ENCODE assay signal across 16 mouse cellular contexts in the genomic region with DNA sequence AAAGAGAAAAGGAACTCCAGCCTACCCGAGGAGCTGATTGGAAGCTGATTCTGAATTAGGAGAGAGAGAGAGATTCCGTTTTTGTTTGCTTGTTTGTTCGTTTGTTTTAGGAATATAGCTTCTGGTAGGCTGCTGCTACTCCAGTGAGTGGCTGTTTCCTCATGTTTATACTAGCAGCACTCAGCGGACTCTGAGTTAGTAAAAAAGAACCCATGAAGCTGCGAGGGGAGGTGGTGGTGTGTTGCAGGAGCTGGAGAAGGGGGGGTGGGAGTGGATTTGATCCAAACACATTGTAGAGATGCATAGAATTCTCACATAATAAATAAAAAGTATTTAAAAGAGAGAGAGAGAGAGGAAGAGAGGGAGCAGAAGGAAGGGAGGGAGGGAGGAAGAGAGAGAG.
"Had no signal": no experiment of that assay in that cellular context is flagged by ENCODE, and none has a peak within 500 bp of the region (broad histone marks: within the 10 kb centered on the region; RNA-seq: fewer than 3 reads in every experiment).

No protein-coding gene starts in this region.

- H3K27me3 ChIP-seq: neural tube, embryonic 13.5 days; neural tube, embryonic 15.5 days; stomach, embryonic 15.5 days had no signal

- H3K9me3 ChIP-seq: neural tube, embryonic 13.5 days; neural tube, embryonic 15.5 days; stomach, embryonic 15.5 days had no signal

- H3K4me2 ChIP-seq: neural tube, embryonic 13.5 days; neural tube, embryonic 15.5 days; stomach, embryonic 15.5 days had no signal

- H3K4me3 ChIP-seq: neural tube, embryonic 13.5 days; neural tube, embryonic 15.5 days; stomach, embryonic 15.5 days had no signal

- H3K36me3 ChIP-seq: neural tube, embryonic 13.5 days; neural tube, embryonic 15.5 days; stomach, embryonic 15.5 days had no signal

- H3K9ac ChIP-seq: neural tube, embryonic 13.5 days; neural tube, embryonic 15.5 days; stomach, embryonic 15.5 days had no signal

- DNase-seq: retina, postnatal 1 day; right cerebral cortex, adult 18-20 months; right cerebral cortex, postnatal 14 days; right cerebral cortex, postnatal 25 days; right cerebral cortex, postnatal 4 days; spleen, adult 18-20 months; thymus, adult 18-20 months; thymus, adult 2 months; thymus, postnatal 14 days; thymus, postnatal 25 days; thymus, postnatal 36 days; thymus, postnatal 4 days had no signal

- H3K4me1 ChIP-seq: neural tube, embryonic 13.5 days; neural tube, embryonic 15.5 days; stomach, embryonic 15.5 days had no signal

- H3K27ac ChIP-seq: neural tube, embryonic 13.5 days; neural tube, embryonic 15.5 days; stomach, embryonic 15.5 days; stomach, postnatal 0 days had no signal
